Mouse (Mus musculus): ENCODE results near the gene Them5. TPM values are rescaled to one million over a fixed set of nuclear protein-coding genes. Genes with fewer than 3 reads are reported as not detected.

The Them5 gene
- total RNA-seq, 2 experiments from 2014 or later = not detected

DNA sequence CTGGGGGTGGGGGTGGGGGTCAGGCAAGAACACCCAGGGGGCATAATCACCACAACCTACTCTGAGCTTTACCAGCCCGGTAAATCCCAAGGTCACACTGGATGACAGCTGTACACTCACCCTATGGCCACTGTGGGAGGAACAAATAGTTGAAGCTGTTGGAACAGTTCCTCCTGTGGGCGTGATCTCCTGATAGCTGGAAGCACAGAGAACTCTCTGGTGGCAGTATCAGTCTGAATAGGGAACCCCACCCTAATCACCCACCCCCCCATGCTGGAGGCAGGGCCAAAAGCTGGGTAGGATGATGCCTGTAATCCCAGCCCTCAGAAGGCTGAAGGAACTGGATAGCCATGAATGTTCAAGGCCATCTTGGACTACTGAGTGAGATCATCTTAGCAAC, 27.8 kb downstream of the Them5 start:
- DNase-seq = no peak
- intact Hi-C loops (cut with DNase I) = loop anchor here (5.0 kb wide), 3 partner anchors 88 to 233 kb away; no protein-coding TSS in a partner anchor

DNA sequence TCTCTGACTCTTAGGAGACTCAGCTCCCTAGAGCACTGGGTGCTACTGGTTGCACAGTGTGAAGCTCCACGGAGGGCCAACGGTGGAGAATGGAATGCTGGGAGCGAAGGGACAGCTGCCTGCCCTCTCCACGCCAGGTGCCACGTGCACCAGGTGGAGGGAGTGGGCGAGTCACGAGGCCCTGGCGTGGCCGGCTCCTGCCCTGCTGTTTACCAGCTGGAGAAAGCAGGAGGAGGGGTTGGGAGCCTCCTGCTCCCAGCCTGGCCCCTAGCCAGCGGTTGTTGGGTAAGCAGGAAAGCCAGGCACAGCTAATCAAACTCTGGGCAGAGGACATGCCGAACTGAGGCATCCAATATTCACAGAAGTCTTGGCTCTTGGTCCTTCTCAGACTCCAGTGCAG, 29.7 kb downstream of the Them5 start:
- intact Hi-C loops (cut with DNase I) = no loop called here
- peak; percentile 65 to 83 for DNase-seq

DNA sequence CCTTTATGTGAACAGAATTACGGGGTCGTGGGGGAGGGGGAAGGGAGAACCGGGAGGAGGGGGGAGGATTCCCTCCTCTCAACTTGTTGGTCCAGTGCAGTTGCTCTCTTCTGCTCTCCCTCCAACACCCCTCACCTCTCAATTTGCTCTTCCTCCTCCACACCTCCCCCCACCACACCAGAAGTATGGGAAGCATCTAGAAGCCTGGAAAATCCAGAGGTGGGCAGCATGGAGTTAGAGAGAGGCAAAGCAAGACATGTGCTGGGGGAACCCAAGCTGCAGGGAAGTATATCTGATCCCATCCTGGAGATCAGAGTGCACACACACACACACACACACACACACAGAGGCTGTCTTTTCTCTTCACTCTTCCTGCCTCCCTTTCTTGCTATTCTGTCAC, 30.1 kb downstream of the Them5 start:
- no peak for DNase-seq
- intact Hi-C loops (cut with DNase I) = no loop called here

DNA sequence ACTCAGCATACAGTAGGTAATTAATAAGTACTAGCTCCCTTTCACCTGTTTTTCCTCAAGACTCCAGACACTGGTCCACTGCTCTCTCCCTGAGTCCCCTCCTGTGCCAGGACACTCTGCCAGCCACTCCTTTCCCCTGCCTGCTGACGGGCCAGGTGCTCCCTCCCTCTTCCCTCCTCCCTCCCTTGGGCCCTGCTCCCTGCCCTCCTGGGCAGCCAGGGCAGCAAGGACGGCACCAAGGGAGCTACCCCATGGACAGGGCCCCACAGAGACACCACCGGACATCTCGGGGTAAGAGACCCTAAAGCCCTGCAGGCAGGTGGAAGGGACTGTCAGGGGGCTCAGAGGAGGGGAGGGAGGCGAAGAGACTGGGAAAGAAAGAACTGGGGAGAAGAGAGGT, 30.7 kb downstream of the Them5 start, which contains the start of gene Rorc:
Gene Rorc, plus strand, starts transcription at position 154 of the 400 bp plus-strand sequence.
- DNase-seq = peak in 1 of 2 experiments; percentile 62
- intact Hi-C loops (cut with DNase I) = no loop called here

DNA sequence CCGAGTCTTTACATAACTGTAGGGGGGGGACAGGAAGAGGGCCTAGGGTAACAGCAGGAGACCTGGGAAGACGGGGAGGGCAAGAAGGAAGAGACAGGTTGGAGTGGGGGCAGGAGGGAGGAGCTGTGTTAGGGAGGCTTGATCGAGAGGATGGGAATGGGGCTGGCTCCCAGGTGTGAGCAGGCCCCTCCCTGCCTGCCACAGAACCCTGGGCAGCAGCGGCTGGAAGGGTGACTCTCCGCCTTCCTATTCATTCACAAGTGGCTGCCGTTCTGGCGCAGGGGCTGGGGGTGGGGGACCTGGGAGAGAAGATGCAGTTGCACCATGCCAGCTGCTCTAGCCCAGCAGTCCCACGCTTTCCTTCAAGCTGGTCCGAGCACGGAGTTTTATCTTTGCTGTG, 31.2 kb downstream of the Them5 start:
- DNase-seq = no peak
- intact Hi-C loops (cut with DNase I) = no loop called here

- DNase-seq = peak; percentile 62 to 68
- intact Hi-C loops (cut with DNase I) = no loop called here
Observed at GRCm38 (mm10) chr3:94373597-94374011, 31.7 kb downstream of the Them5 start.

- peak in 1 of 2 experiments; percentile 15 for DNase-seq
- intact Hi-C loops (cut with DNase I) = no loop called here
Observed at GRCm38 (mm10) chr3:94374636-94375035, 32.7 kb downstream of the Them5 start.

DNA sequence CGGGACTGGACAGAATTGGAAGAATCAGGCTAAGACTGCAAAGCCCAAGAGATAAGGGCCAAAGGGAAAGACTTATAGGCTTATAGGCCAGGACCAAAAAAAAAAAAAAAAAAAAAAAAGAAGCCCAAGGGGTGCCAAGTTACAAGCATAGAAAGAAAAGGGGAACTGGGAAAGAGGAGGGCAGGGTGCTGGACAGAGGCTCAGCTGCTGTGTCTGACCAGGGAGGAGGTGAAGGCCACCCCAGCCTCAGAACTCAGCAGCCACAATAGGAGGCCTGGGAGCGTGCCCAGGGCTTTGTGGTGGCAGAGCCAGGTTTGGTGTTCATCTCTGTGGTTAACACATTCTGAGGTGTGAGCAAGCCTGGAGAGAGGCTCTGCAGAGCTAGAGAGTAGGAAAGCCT, 33.2 kb downstream of the Them5 start:
- DNase-seq = no peak
- intact Hi-C loops (cut with DNase I) = no loop called here

GRCm38 (mm10) chr3:94375861-94376260, 34.0 kb downstream of the Them5 start:
- intact Hi-C loops (cut with DNase I) = no loop called here
- DNase-seq = no peak

GRCm38 (mm10) chr3:94377028-94377923, 35.4 kb downstream of the Them5 start:
- no peak for DNase-seq

GRCm38 (mm10) chr3:94379831-94380510, 38.1 kb downstream of the Them5 start:
- intact Hi-C loops (cut with DNase I) = no loop called here
- DNase-seq = no peak

More at GRCm38 (mm10) chr3:94377028-94377923, 35.4 kb downstream of the Them5 start:
- intact Hi-C loops (cut with DNase I) = no loop called here

DNA sequence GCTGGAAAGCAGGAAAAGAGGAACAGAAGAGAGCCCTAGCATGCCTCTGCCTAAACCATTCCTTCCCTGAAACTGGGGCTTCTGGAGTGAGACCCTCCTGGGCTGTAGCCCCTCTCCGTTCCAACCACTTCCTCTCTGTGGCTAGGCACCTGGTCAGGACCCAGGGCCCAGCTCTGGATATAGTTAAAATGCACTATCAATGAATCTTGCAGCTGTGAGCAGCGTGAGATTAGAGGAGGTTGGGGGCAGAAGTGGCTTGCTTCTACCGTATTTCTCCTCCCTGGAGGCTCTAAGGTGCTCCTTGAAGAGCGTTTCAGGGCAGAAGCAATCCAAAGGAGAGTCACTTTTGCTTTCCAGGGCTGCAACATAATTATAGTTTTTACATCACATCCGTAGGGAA, 40.4 kb downstream of the Them5 start:
- DNase-seq = no peak
- intact Hi-C loops (cut with DNase I) = no loop called here

DNA sequence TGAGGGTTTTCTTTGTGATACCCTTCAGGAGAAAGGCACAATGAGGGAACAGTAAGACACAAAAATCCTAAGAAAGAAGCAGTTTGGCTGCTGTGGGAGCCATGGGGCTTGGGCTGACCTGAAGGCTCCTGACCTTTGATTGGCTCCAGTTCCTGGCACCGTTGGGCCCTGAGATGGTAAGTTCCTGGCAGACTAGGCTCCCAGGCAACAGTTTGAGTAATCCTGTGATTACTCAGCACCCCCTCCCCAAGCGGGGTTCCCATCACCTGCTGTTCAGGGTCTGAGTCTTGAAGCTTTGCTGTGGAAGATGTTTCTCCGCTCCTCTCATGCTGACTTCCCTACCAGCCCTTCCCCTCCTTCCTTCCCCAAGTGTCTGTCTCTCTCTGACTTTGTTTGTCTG, 41.6 kb downstream of the Them5 start:
- intact Hi-C loops (cut with DNase I) = no loop called here
- DNase-seq = no peak

- DNase-seq = no peak
- intact Hi-C loops (cut with DNase I) = no loop called here
Observed at GRCm38 (mm10) chr3:94386671-94387070, 44.8 kb downstream of the Them5 start.

DNA sequence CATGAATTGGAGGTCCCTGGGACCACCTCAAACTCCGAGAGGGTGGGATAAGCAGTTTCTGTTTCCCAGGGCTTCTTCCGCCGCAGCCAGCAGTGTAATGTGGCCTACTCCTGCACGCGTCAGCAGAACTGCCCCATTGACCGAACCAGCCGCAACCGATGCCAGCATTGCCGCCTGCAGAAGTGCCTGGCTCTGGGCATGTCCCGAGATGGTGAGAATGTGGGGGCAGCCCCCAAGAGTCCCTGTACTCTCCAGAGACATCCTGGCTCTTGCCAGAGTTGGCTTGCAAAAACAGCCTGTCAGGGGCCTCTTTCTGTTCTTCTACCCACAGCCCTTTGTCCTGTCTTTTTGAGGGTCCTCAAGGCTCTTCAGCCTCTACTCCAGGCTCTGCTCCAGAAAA, 45.5 kb downstream of the Them5 start:
- intact Hi-C loops (cut with DNase I) = no loop called here
- no peak for DNase-seq

- intact Hi-C loops (cut with DNase I) = no loop called here
- no peak for DNase-seq
Observed at GRCm38 (mm10) chr3:94388047-94388446, 46.1 kb downstream of the Them5 start.

- intact Hi-C loops (cut with DNase I) = no loop called here
- DNase-seq = no peak
Observed at GRCm38 (mm10) chr3:94389420-94389819, 47.5 kb downstream of the Them5 start.

DNA sequence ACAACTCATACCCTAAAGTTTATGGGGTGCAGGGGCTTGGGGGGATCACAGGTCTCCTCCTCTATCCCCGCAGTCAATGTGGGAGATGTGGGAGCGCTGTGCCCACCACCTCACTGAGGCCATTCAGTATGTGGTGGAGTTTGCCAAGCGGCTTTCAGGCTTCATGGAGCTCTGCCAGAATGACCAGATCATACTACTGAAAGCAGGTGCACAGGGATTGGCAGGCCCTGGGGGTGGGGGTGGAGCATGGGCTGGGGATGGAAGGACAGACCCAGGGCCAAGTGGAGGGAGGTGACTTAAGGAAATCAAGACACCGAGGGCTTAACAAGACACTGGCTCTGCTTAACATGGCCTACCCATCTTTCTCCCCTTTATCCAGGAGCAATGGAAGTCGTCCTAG, 49.1 kb downstream of the Them5 start:
- no peak for DNase-seq

GRCm38 (mm10) chr3:94392128-94392527, 50.2 kb downstream of the Them5 start:
- intact Hi-C loops (cut with DNase I) = no loop called here
- DNase-seq = no peak

More for the DNA sequence above, 49.1 kb downstream of the Them5 start:
- intact Hi-C loops (cut with DNase I) = no loop called here

DNA sequence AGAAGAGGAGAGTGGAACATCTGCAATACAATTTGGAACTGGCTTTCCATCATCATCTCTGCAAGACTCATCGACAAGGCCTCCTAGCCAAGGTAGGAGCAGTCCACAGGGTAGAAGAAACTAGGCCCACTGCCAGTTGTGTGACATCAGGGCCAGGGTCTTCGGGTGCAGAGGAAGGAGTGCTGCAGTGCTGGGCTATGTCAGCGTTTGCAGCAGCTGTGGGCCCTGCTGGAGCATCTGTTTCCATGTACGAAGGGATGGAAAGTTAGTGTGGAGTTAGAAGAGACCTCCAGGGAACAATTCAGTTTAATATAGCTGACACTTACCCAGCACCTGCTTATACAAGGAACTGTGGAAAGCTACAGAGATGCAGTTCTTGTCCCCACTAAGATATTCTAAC, 51.1 kb downstream of the Them5 start:
- DNase-seq = no peak
- intact Hi-C loops (cut with DNase I) = no loop called here

DNA sequence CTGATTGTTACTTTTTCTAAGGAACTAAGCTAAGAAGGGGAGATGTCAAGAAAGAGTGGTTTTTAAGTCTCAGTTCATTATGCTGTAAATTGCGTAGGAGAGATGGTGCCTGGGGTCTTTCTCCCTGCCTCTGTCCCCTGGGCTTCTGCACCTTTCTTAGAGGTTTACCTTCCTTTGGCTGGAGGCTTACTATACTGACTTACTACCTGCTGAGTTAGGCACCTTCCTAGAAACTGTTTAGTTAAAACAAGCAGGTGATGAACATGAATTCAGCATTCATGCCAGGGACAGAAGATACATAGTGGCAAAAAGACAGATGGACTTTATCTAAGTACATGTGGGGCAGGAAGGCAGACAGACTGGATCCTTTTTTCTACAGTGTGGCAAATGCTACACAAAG, 54.4 kb downstream of the Them5 start:
- intact Hi-C loops (cut with DNase I) = no loop called here
- no peak for DNase-seq

DNA sequence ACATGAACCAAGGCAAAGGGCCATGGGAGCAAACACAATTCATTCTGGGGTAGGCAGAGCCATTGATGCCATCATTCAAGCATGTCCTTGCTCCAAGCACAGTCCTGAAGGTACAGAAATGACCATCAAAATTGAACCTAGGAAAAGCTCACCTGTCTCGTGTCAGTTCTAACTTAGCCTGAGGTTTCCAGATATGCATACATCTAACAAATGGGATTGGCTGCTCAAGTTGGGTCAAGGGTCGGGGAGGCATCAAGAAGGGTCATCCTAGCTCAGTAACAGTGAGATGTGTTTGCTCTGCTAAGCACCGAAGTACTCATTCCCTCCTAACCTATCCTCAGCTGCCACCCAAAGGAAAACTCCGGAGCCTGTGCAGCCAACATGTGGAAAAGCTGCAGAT, 55.0 kb downstream of the Them5 start:
- intact Hi-C loops (cut with DNase I) = no loop called here
- DNase-seq = no peak

All from gastrocnemius, postnatal 36 days (tissue).